Mouse (Mus musculus) heart, embryonic 11.5 days (tissue): Measurements from ENCODE around the gene Mettl25. TPM values are rescaled to one million over a fixed set of nuclear protein-coding genes. Genes with fewer than 3 reads are reported as not detected.

Experiments used
- ATAC-seq: fragments of 200-750 bp; cut with Nextera tagmentation; replicated peaks from 2 replicates; pipeline ENCODE4 v1.8.0; 2017; ENCODE audit warnings: moderate library complexity; ENCODE audit not compliant: insufficient number of reproducible peaks, low FRiP score, low TSS enrichment
- H3K27ac ChIP-seq: fragments of 300-500 bp; sonication (generic); 2 replicates; pipeline ENCODE4 v1.5.1; 2014; ENCODE audit warnings: mild to moderate bottlenecking, low read depth, low read length
- H3K27me3 ChIP-seq: fragments of 300-500 bp; sonication (generic); 2 replicates; pipeline ENCODE4 v1.6.1; 2014; ENCODE audit warnings: mild to moderate bottlenecking, low read length, mixed read lengths; ENCODE audit not compliant: control insufficient read depth, insufficient read depth
- H3K36me3 ChIP-seq: fragments of 300-500 bp; sonication (generic); 2 replicates; pipeline ENCODE4 v1.6.1; 2014; ENCODE audit warnings: mild to moderate bottlenecking, low read length, moderate library complexity, mixed read lengths; ENCODE audit not compliant: control insufficient read depth, insufficient read depth
- H3K4me1 ChIP-seq: fragments of 300-500 bp; sonication (generic); 2 replicates; pipeline ENCODE4 v1.6.1; 2014; ENCODE audit warnings: low read length; ENCODE audit not compliant: control insufficient read depth, insufficient read depth
- H3K4me2 ChIP-seq: fragments of 300-500 bp; sonication (generic); 2 replicates; pipeline ENCODE4 v1.6.1; 2014; ENCODE audit warnings: mild to moderate bottlenecking, moderate library complexity
- H3K4me3 ChIP-seq: fragments of 300-500 bp; sonication (generic); 2 replicates; pipeline ENCODE4 v1.5.1; 2014; ENCODE audit warnings: low read depth, low read length
- H3K9ac ChIP-seq: fragments of 300-500 bp; sonication (generic); 2 replicates; pipeline ENCODE4 v1.6.1; 2014; ENCODE audit warnings: mild to moderate bottlenecking, low read depth, low read length, moderate library complexity
- H3K9me3 ChIP-seq: fragments of 300-500 bp; sonication (generic); replicated peaks from 2 replicates; pipeline ENCODE4 v1.6.1; 2016; ENCODE audit warnings: low read length; ENCODE audit not compliant: control insufficient read depth
- WGBS: fragments of 180-500 bp; shearing (Covaris S2); extraction: QIAGEN DNeasy Blood & Tissue Kit; methylation state at CpG from one replicate; pipeline ENCODE4 v1.1.7; 2014; ENCODE audit not compliant: insufficient replicate concordance; 5-methylcytosine and 5-hydroxymethylcytosine counted together
- polyA plus RNA-seq: library from polyadenylated mRNA; unstranded; fragments of >200 nt; fragmentation: Nextera tagmentation; extraction: Ambion mirVana; gene quantifications from 2 replicates; pipeline ENCODE4 v1.2.1, GENCODE M21; 2014

The Mettl25 gene
- polyA plus RNA-seq = 9.0 and 12.4 TPM in 2 replicates

DNA sequence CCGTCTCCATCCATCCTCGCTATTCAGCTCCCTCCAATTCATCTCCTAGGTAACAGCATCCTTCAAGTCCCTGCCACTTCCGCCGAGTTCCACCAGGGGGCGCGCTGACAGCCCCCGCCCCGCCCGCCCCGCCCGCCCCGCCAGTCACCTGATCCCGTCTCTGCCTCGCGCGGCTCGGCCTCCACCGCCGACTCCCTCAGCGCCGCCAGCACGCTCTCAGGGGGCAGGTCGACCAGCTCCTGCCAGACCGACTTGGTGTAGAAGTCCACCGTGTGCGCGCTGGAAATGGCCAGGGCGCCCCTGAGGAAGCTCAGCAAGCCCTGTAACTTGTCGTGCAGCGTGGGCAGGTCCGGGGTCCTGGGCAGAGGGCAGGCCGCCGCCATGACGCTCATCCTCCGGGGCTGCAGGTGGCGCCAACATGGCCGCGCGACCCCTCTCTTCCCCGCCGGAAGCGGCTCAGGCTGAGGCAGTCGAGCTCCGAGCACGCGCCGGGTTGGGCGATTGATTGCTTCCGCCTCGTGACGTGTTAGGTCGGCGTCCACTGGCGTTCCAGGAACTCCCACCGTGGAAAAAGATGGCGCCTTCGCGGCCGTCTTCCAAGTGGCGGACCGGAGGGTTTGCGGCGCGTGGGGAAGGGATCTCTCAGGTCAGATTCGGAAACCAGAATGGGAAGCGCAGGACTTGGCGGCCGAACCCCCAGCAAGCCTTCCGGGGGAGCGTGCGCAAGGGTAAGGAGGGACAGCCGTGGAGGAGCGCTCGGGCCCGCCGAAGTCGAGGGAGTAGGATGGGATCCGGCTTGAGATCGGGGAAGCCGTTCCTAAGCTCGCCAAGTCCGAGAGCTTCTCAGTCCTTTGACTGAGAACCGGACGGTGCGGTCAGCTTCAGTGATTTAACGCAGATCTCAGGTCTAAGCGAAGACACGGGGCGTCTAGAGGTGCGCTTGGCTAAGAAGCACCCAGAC lies at the start of gene Mettl25, which contains the start of gene Ccdc59:
Mettl25 (minus strand) TSS at position 453 of the 961 bp plus-strand sequence.
Ccdc59 (plus strand) TSS at position 140 of the 961 bp plus-strand sequence.
- ATAC-seq = peak; percentile 98
- WGBS = under 1% methylated on average over 90 of the region's 90 CpGs
- Histone ChIP-seq H3K27ac (peak within 1 kb of the TSS; percentile 72), H3K36me3 (peaks cover 12% of the 10 kb centered on the region), H3K4me2 (peak within 1 kb of the TSS; percentile 84), H3K9me3 (no peaks in the 10 kb centered on the region), H3K27me3 (no peaks in the 10 kb centered on the region), H3K9ac (peak within 1 kb of the TSS; percentile 91), H3K4me1 (no peaks in the 10 kb centered on the region), H3K4me3 (peak within 1 kb of the TSS; percentile 79)

DNA sequence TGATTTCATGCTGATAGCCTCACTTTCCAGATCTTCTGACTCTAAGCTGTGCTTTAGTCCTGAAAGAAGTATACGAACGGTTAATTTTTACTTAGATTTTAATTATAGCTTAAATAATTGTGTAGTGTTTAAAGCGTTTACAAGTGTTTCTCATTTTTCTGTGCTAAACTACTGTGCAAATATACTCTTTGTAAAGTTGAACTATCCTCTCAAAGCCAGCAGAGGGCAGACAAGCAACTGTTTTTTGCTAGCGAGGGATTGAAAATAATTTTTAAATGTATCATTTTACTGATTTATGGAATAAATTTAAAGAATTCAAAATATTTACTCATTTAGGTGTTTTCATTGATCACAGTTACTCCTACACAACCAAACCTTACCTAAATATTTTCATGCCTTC lies 26.1 kb upstream of the Mettl25 start:
- WGBS = 51% methylated on average over 4 of the region's 4 CpGs
- H3K4me2 ChIP-seq = no peak overlapping the region
- ATAC-seq = no peak
- no peaks in the 10 kb centered on the region for H3K4me1 ChIP-seq
- no peak overlapping the region for H3K9ac ChIP-seq
- no peaks in the 10 kb centered on the region for H3K36me3 ChIP-seq
- no peak overlapping the region for H3K27ac ChIP-seq
- H3K4me3 ChIP-seq = no peak overlapping the region
- no peaks in the 10 kb centered on the region for H3K27me3 ChIP-seq
- no peaks in the 10 kb centered on the region for H3K9me3 ChIP-seq

DNA sequence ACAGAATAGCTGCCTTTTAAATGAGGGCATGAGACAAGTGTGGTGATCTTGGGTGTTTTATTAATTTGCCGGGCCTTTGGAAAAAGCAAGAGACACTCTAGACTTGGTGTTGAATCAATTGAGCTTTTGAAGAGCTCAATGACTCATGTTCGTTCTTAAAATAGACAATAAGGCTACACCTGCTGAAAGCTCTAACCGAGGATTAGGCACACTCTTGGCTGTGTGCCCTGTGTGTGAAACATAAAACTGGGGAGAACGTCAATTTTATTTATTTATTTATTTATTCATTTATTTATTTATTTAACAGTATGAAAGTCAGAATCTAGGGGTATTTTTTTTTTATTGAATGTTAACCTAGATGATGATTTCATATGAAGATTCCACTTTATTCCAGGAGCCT lies 10.0 kb upstream of the Mettl25 start:
- H3K4me1 ChIP-seq = no peaks in the 10 kb centered on the region
- ATAC-seq = no peak
- H3K4me3 ChIP-seq = no peak overlapping the region
- no peaks in the 10 kb centered on the region for H3K27me3 ChIP-seq
- H3K4me2 ChIP-seq = no peak overlapping the region
- no peak overlapping the region for H3K9ac ChIP-seq
- no peak overlapping the region for H3K27ac ChIP-seq
- peaks cover 8% of the 10 kb centered on the region; the same call in 1 of the 2 replicates for H3K36me3 ChIP-seq
- H3K9me3 ChIP-seq = no peaks in the 10 kb centered on the region
- 56% methylated on average over 4 of the region's 4 CpGs for WGBS

DNA sequence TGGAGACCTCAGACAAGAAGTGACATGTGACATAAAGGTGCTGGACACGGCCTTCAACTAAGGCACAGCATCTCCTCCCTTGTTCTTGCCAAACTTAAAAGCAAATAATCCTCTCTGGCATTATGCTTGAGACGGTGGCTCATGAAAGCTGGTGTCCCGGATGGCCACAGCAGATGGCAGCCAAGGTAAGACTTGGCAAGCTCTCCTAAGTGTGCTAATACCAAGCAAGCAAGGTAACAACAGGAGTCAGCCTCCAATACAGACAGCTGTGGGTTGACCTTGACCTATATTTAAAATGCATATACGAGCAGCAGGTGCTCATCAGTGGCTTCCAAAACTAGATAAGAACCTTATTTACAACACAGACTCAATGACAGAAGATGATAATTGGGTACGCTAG lies 9.1 kb upstream of the Mettl25 start:
- H3K9ac ChIP-seq = no peak overlapping the region
- no peak overlapping the region for H3K4me3 ChIP-seq
- H3K4me2 ChIP-seq = no peak overlapping the region
- H3K27me3 ChIP-seq = no peaks in the 10 kb centered on the region
- no peak for ATAC-seq
- no peak overlapping the region for H3K27ac ChIP-seq
- H3K9me3 ChIP-seq = no peaks in the 10 kb centered on the region
- H3K4me1 ChIP-seq = no peaks in the 10 kb centered on the region
- H3K36me3 ChIP-seq = peaks cover 9% of the 10 kb centered on the region; the same call in 1 of the 2 replicates
- 86% methylated on average over 5 of the region's 5 CpGs for WGBS

DNA sequence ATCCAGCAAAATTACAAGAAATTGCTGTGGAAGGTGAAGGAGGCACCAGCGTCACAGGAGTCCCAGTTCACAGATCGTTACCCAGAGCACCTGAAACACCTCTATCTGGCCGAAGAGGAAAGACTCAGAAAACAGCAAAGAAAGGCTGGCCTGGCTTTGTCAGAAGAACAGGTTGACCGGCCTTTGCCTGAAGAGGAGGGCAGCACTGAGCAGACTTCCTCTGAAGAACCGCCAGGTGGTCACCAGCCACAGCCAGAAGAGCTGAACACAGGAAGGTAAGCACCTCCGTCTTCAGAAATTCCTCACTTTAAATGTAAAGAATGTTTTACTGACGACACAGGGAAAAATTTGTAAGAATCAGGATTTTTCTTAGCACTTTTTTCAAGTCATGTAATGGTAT lies 1.4 kb upstream of the Mettl25 start:
- no peaks in the 10 kb centered on the region for H3K4me1 ChIP-seq
- WGBS = 82% methylated on average over 7 of the region's 7 CpGs
- no peak overlapping the region for H3K4me3 ChIP-seq
- H3K9ac ChIP-seq = no peak overlapping the region
- peak overlapping the region; percentile 84; the same call in 1 of the 2 replicates for H3K4me2 ChIP-seq
- no peak overlapping the region for H3K27ac ChIP-seq
- H3K9me3 ChIP-seq = no peaks in the 10 kb centered on the region
- peaks cover 12% of the 10 kb centered on the region for H3K36me3 ChIP-seq
- ATAC-seq = no peak
- no peaks in the 10 kb centered on the region for H3K27me3 ChIP-seq

DNA sequence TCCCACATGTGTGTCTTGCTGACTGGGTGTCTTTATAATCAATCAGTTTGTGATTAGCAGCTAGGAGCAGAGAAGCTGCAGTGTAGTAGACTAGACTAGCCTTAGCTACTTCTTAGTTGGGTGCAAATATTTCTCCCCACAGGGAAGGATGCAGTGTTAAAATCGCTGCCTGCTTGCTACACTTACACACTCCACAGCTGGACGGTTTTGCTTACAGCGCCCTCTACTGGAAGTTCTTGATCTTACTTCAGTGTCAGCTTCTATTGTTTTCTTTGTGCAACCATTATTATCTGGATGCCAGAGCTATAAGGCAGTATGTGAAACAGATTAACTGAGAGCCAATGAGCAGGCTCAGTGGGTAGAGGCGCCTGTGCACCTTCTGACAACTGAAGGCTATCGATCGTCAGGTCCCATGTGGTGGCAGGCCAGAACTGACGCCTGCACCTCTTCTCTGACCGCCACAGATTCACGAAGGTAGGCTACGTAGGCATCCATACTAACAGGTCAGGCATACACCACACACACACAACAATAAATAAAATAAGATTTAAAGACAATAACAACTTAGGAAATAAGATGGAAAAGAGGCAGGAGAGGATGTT lies 6.5 kb downstream of the Mettl25 start:
- Histone ChIP-seq H3K4me2 (no peak overlapping the region), H3K4me1 (no peaks in the 10 kb centered on the region), H3K4me3 (no peak overlapping the region), H3K36me3 (no peaks in the 10 kb centered on the region), H3K9me3 (no peaks in the 10 kb centered on the region), H3K27ac (no peak overlapping the region), H3K9ac (no peak overlapping the region), H3K27me3 (no peaks in the 10 kb centered on the region)
- 63% methylated on average over 10 of the region's 10 CpGs for WGBS
- no peak for ATAC-seq

DNA sequence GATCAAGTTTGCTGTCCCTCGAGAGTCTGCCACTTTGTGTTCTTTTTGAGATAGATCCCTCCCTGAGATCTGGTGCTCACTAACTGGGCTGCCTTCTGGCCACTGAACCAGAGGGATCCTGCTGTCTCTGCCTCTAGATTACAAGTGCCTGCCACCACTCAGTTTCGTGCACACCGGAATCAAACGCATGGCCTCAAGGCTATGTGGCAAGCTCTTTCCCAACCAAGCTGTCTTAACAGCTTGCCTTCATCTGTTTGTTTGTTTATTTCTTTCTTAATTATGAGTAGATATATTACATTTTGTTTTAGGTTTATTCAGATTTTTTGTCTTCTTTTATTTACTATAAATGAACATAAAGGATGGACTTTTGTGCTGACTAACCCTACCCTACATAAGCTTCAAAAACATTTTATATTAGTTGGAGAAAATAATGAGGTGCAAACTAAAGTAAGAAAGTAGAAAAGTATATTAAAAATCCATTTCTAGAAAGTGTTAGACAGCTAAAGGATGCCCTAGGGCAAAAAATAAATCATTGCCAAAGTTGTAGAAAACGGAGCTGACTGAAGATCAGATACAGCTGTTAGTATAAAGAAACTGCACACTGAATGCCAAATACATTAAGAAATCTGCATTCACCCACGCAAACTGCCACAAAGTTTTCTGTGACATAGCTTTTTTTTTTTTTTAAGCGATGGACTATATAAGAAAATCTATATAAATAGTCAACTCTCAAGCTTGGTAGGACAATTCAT lies 34.7 kb downstream of the Mettl25 start:
- Histone ChIP-seq H3K27me3 (no peaks in the 10 kb centered on the region), H3K4me1 (no peaks in the 10 kb centered on the region), H3K9me3 (no peaks in the 10 kb centered on the region), H3K4me3 (no peak overlapping the region), H3K36me3 (no peaks in the 10 kb centered on the region), H3K4me2 (no peak overlapping the region), H3K27ac (no peak overlapping the region), H3K9ac (no peak overlapping the region)
- ATAC-seq = no peak
- 85% methylated on average over 7 of the region's 7 CpGs for WGBS

DNA sequence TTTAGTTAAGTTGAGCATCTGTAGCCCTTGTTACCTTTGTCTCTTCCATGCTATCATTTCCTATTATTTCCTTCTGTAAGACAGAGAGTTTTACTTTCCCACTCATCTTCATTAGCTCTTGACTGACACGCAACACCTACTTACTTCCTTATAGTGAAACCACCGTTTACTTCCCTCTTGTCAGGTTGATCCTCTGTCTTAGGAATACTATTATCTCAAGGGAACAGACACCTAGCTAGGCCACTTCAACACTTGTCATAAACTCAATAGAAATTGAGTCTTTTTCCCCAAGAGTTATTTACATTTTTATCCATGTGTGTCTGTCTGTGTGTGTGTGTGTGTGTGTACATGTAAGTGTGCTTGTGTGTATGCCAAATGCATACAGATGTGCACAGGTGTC lies 37.7 kb downstream of the Mettl25 start:
- no peak overlapping the region for H3K4me2 ChIP-seq
- no peak overlapping the region for H3K27ac ChIP-seq
- no peak overlapping the region for H3K4me3 ChIP-seq
- H3K36me3 ChIP-seq = no peaks in the 10 kb centered on the region
- no peaks in the 10 kb centered on the region for H3K4me1 ChIP-seq
- no peak for ATAC-seq
- WGBS = 86% methylated on average over 2 of the region's 2 CpGs
- H3K27me3 ChIP-seq = no peaks in the 10 kb centered on the region
- H3K9me3 ChIP-seq = no peaks in the 10 kb centered on the region
- no peak overlapping the region for H3K9ac ChIP-seq
